Mouse (Mus musculus): ENCODE data around the gene Itpk1. TPM values are rescaled to one million over a fixed set of nuclear protein-coding genes. Genes with fewer than 3 reads are reported as not detected.

Itpk1 gene
- polyA plus RNA-seq, 1 experiment from 2014 or later, result 26.1 TPM

- peak; percentile 80 for DNase-seq (ENCODE audit: low spot score)
- Histone ChIP-seq H3K27ac (ENCODE audit: low read depth, low read length) (no peak overlapping the region), H3K9me3 (ENCODE audit: control insufficient read depth, low read length) (no peaks in the 10 kb centered on the region), H3K27me3 (ENCODE audit: control insufficient read depth, insufficient read depth, low read length) (no peaks in the 10 kb centered on the region), H3K9ac (ENCODE audit: low read length) (no peak overlapping the region), H3K4me1 (ENCODE audit: control insufficient read depth, insufficient read depth, low read length) (peaks cover 7% of the 10 kb centered on the region; the same call in 1 of the 2 replicates), H3K4me2 (ENCODE audit: low read depth) (no peak overlapping the region), H3K36me3 (ENCODE audit: control insufficient read depth, insufficient read depth, low read length) (no peaks in the 10 kb centered on the region), H3K4me3 (ENCODE audit: low read depth, low read length) (no peak overlapping the region)
- 12% methylated on average over 4 of the region's 5 CpGs for WGBS
- ATAC-seq (ENCODE audit: insufficient read depth, low FRiP score, low TSS enrichment), result no peak
Measured at GRCm38 (mm10) chr12:102733381-102733780, 28.7 kb upstream of the Itpk1 start.

- ATAC-seq (ENCODE audit: insufficient read depth, low FRiP score, low TSS enrichment) (peak; percentile 66), DNase-seq (ENCODE audit: low spot score) (peak; percentile 43)
- Histone ChIP-seq H3K9me3 (ENCODE audit: control insufficient read depth, low read length) (no peaks in the 10 kb centered on the region), H3K27me3 (ENCODE audit: control insufficient read depth, insufficient read depth, low read length) (no peaks in the 10 kb centered on the region), H3K27ac (ENCODE audit: low read depth, low read length) (peak overlapping the region; percentile 95), H3K9ac (ENCODE audit: low read length) (peak overlapping the region; percentile 39), H3K4me1 (ENCODE audit: control insufficient read depth, insufficient read depth, low read length) (peaks cover 7% of the 10 kb centered on the region; the same call in 1 of the 2 replicates), H3K4me3 (ENCODE audit: low read depth, low read length) (0 out of 2 replicates have a peak overlapping the region, but pooled peaks have one; percentile 10), H3K36me3 (ENCODE audit: control insufficient read depth, insufficient read depth, low read length) (no peaks in the 10 kb centered on the region), H3K4me2 (ENCODE audit: low read depth) (peak overlapping the region; percentile 41)
- 13% methylated on average over 16 of the region's 16 CpGs for WGBS
Measured at GRCm38 (mm10) chr12:102730798-102731619, 26.3 kb upstream of the Itpk1 start.

- ATAC-seq (ENCODE audit: insufficient read depth, low FRiP score, low TSS enrichment) (peak; percentile 100), DNase-seq (ENCODE audit: low spot score) (peak; percentile 92)
- WGBS, result 24% methylated on average over 26 of the region's 26 CpGs
- Histone ChIP-seq H3K9me3 (ENCODE audit: control insufficient read depth, low read length) (no peaks in the 10 kb centered on the region), H3K4me2 (ENCODE audit: low read depth) (peak overlapping the region; percentile 41), H3K9ac (ENCODE audit: low read length) (peak overlapping the region; percentile 38), H3K27me3 (ENCODE audit: control insufficient read depth, insufficient read depth, low read length) (no peaks in the 10 kb centered on the region), H3K27ac (ENCODE audit: low read depth, low read length) (peak overlapping the region; percentile 95), H3K4me1 (ENCODE audit: control insufficient read depth, insufficient read depth, low read length) (peaks cover 7% of the 10 kb centered on the region; the same call in 1 of the 2 replicates), H3K4me3 (ENCODE audit: low read depth, low read length) (peak overlapping the region; percentile 16; the same call in 1 of the 2 replicates), H3K36me3 (ENCODE audit: control insufficient read depth, insufficient read depth, low read length) (no peaks in the 10 kb centered on the region)
Measured at GRCm38 (mm10) chr12:102729855-102730797, 25.4 kb upstream of the Itpk1 start.

- no peaks in the 10 kb centered on the region for H3K36me3 ChIP-seq (ENCODE audit: control insufficient read depth, insufficient read depth, low read length)
- H3K4me3 ChIP-seq (ENCODE audit: low read depth, low read length), result no peak overlapping the region
- no peak for DNase-seq (ENCODE audit: low spot score)
- no peak for ATAC-seq (ENCODE audit: insufficient read depth, low FRiP score, low TSS enrichment)
- H3K27ac ChIP-seq (ENCODE audit: low read depth, low read length), result no peak overlapping the region
- peaks cover 1% of the 10 kb centered on the region; the same call in 1 of the 2 replicates for H3K4me1 ChIP-seq (ENCODE audit: control insufficient read depth, insufficient read depth, low read length)
- H3K9ac ChIP-seq (ENCODE audit: low read length), result no peak overlapping the region
- no peaks in the 10 kb centered on the region for H3K9me3 ChIP-seq (ENCODE audit: control insufficient read depth, low read length)
- 81% methylated on average over 7 of the region's 7 CpGs for WGBS
- no peaks in the 10 kb centered on the region for H3K27me3 ChIP-seq (ENCODE audit: control insufficient read depth, insufficient read depth, low read length)
- no peak overlapping the region for H3K4me2 ChIP-seq (ENCODE audit: low read depth)
Measured at GRCm38 (mm10) chr12:102725761-102726175, 21.0 kb upstream of the Itpk1 start.

- no peak overlapping the region for H3K4me2 ChIP-seq (ENCODE audit: low read depth)
- no peaks in the 10 kb centered on the region for H3K27me3 ChIP-seq (ENCODE audit: control insufficient read depth, insufficient read depth, low read length)
- DNase-seq (ENCODE audit: low spot score) (no peak), ATAC-seq (ENCODE audit: insufficient read depth, low FRiP score, low TSS enrichment) (no peak)
- no peaks in the 10 kb centered on the region for H3K36me3 ChIP-seq (ENCODE audit: control insufficient read depth, insufficient read depth, low read length)
- no peak overlapping the region for H3K27ac ChIP-seq (ENCODE audit: low read depth, low read length)
- H3K4me3 ChIP-seq (ENCODE audit: low read depth, low read length), result no peak overlapping the region
- H3K9me3 ChIP-seq (ENCODE audit: control insufficient read depth, low read length), result no peaks in the 10 kb centered on the region
- WGBS, result 96% methylated on average over 6 of the region's 6 CpGs
- no peak overlapping the region for H3K9ac ChIP-seq (ENCODE audit: low read length)
- H3K4me1 ChIP-seq (ENCODE audit: control insufficient read depth, insufficient read depth, low read length), result no peaks in the 10 kb centered on the region
Measured at GRCm38 (mm10) chr12:102725146-102725545, 20.4 kb upstream of the Itpk1 start.

GRCm38 (mm10) chr12:102723861-102724260 is 19.1 kb upstream of the Itpk1 start:
- DNase-seq (ENCODE audit: low spot score), result no peak
- no peak overlapping the region for H3K4me2 ChIP-seq (ENCODE audit: low read depth)
- no peak for ATAC-seq (ENCODE audit: insufficient read depth, low FRiP score, low TSS enrichment)
- H3K27me3 ChIP-seq (ENCODE audit: control insufficient read depth, insufficient read depth, low read length), result no peaks in the 10 kb centered on the region
- no peak overlapping the region for H3K4me3 ChIP-seq (ENCODE audit: low read depth, low read length)
- H3K36me3 ChIP-seq (ENCODE audit: control insufficient read depth, insufficient read depth, low read length), result no peaks in the 10 kb centered on the region
- H3K4me1 ChIP-seq (ENCODE audit: control insufficient read depth, insufficient read depth, low read length), result no peaks in the 10 kb centered on the region
- WGBS, result 75% methylated on average over 6 of the region's 6 CpGs
- no peaks in the 10 kb centered on the region for H3K9me3 ChIP-seq (ENCODE audit: control insufficient read depth, low read length)
- H3K9ac ChIP-seq (ENCODE audit: low read length), result no peak overlapping the region
- no peak overlapping the region for H3K27ac ChIP-seq (ENCODE audit: low read depth, low read length)

GRCm38 (mm10) chr12:102722966-102723365 is 18.2 kb upstream of the Itpk1 start:
- Histone ChIP-seq H3K4me3 (ENCODE audit: low read depth, low read length) (no peak overlapping the region), H3K9me3 (ENCODE audit: control insufficient read depth, low read length) (no peaks in the 10 kb centered on the region), H3K4me1 (ENCODE audit: control insufficient read depth, insufficient read depth, low read length) (no peaks in the 10 kb centered on the region), H3K9ac (ENCODE audit: low read length) (no peak overlapping the region), H3K36me3 (ENCODE audit: control insufficient read depth, insufficient read depth, low read length) (no peaks in the 10 kb centered on the region), H3K4me2 (ENCODE audit: low read depth) (no peak overlapping the region), H3K27ac (ENCODE audit: low read depth, low read length) (no peak overlapping the region), H3K27me3 (ENCODE audit: control insufficient read depth, insufficient read depth, low read length) (no peaks in the 10 kb centered on the region)
- DNase-seq (ENCODE audit: low spot score), result no peak
- 72% methylated on average over 8 of the region's 8 CpGs for WGBS
- ATAC-seq (ENCODE audit: insufficient read depth, low FRiP score, low TSS enrichment), result no peak

GRCm38 (mm10) chr12:102722451-102722850 is 17.7 kb upstream of the Itpk1 start:
- 62% methylated on average over 11 of the region's 11 CpGs for WGBS
- DNase-seq (ENCODE audit: low spot score) (no peak), ATAC-seq (ENCODE audit: insufficient read depth, low FRiP score, low TSS enrichment) (no peak)
- H3K36me3 ChIP-seq (ENCODE audit: control insufficient read depth, insufficient read depth, low read length), result no peaks in the 10 kb centered on the region
- H3K4me2 ChIP-seq (ENCODE audit: low read depth), result no peak overlapping the region
- no peaks in the 10 kb centered on the region for H3K9me3 ChIP-seq (ENCODE audit: control insufficient read depth, low read length)
- H3K27me3 ChIP-seq (ENCODE audit: control insufficient read depth, insufficient read depth, low read length), result no peaks in the 10 kb centered on the region
- H3K9ac ChIP-seq (ENCODE audit: low read length), result no peak overlapping the region
- H3K4me1 ChIP-seq (ENCODE audit: control insufficient read depth, insufficient read depth, low read length), result no peaks in the 10 kb centered on the region
- H3K27ac ChIP-seq (ENCODE audit: low read depth, low read length), result no peak overlapping the region
- no peak overlapping the region for H3K4me3 ChIP-seq (ENCODE audit: low read depth, low read length)
